Mouse (Mus musculus) CH12.LX (cell line): ENCODE results near the gene Pde4d. TPM values are rescaled to one million over a fixed set of nuclear protein-coding genes. Genes with fewer than 3 reads are reported as not detected.

Experiments used
- DNase-seq: peaks from one replicate; pipeline ENCODE4 v3.0.0-alpha.2; 2013; ENCODE audit errors: extremely low read depth
- H3K27ac ChIP-seq: 2 replicates; pipeline ENCODE4 v1.5.1; 2012; ENCODE audit warnings: low read depth, mild to moderate bottlenecking, control low read depth, moderate library complexity; ENCODE audit not compliant: insufficient read depth
- H3K27me3 ChIP-seq: replicated peaks from 2 replicates; pipeline ENCODE3; 2012; ENCODE audit warnings: inconsistent platforms
- H3K36me3 ChIP-seq, 2 experiments: replicated peaks in 1 of 2; 2 replicates each; pipeline versions ENCODE3 to v1.6.1; 2012; ENCODE audit warnings: inconsistent platforms in 1 of 2, low read length in 1 of 2, mild to moderate bottlenecking in 1 of 2, mixed read lengths in 1 of 2, moderate library complexity in 1 of 2; ENCODE audit not compliant: control insufficient read depth in 1 of 2, insufficient read depth in 1 of 2
- H3K4me1 ChIP-seq, 2 experiments: 2 replicates each; pipeline ENCODE4 v1.6.1; 2012; ENCODE audit warnings: inconsistent platforms in 1 of 2, moderate library complexity in 1 of 2; ENCODE audit not compliant: insufficient read depth in 2 of 2, control insufficient read depth in 1 of 2
- H3K4me2 ChIP-seq: 2 replicates; pipeline ENCODE4 v1.6.1; 2012; ENCODE audit warnings: low read depth, mild to moderate bottlenecking, control low read depth; ENCODE audit not compliant: poor library complexity, insufficient read depth, severe bottlenecking
- H3K4me3 ChIP-seq, 3 experiments: fragments of 150-350 bp in 1 of 3; sonication (generic) in 1 of 3; replicated peaks in 1 of 3; 2 replicates each; pipeline versions ENCODE3 to v1.5.1; 2011 to 2012; ENCODE audit warnings: low read depth in 2 of 3, low read length in 2 of 3, mild to moderate bottlenecking in 2 of 3, moderate library complexity in 2 of 3, control low read depth in 1 of 3, improper control_type of control experiment in 1 of 3, inconsistent platforms in 1 of 3, mixed read lengths in 1 of 3; ENCODE audit not compliant: poor library complexity in 1 of 3
- H3K79me2 ChIP-seq: replicated peaks from 2 replicates; pipeline ENCODE4 v1.6.1; 2012; ENCODE audit warnings: mild to moderate bottlenecking, moderate library complexity; ENCODE audit not compliant: control insufficient read depth, poor library complexity, insufficient read depth, severe bottlenecking; ENCODE audit errors: extremely low read depth
- H3K9ac ChIP-seq: 2 replicates; pipeline ENCODE4 v1.6.1; 2012; ENCODE audit warnings: low read depth, mild to moderate bottlenecking, control low read depth, moderate library complexity; ENCODE audit not compliant: insufficient read depth
- H3K9me3 ChIP-seq: replicated peaks from 2 replicates; pipeline ENCODE3; 2012; ENCODE audit warnings: low read length, inconsistent platforms, mixed read lengths
- BHLHE40 ChIP-seq: IDR thresholded peaks from 2 replicates; pipeline ENCODE4 v1.6.1; 2011; ENCODE audit warnings: mild to moderate bottlenecking, low read depth, low read length, improper control_type of control experiment
- CHD1 ChIP-seq: IDR thresholded peaks from 2 replicates; pipeline ENCODE4 v1.6.1; 2012; ENCODE audit warnings: low read depth, low read length, improper control_type of control experiment, inconsistent platforms
- CHD2 ChIP-seq: IDR thresholded peaks from 2 replicates; pipeline ENCODE4 v1.6.1; 2011; ENCODE audit warnings: low read length, improper control_type of control experiment
- CTCF ChIP-seq, 2 experiments: IDR thresholded peaks in 1 of 2; conservative IDR thresholded peaks in 1 of 2; 2 replicates each; pipeline ENCODE4 v1.5.1; 2011 to 2012; ENCODE audit warnings: low read depth in 2 of 2, low read length in 2 of 2, improper control_type of control experiment in 1 of 2, inconsistent platforms in 1 of 2, mild to moderate bottlenecking in 1 of 2, moderate library complexity in 1 of 2
- E2F4 ChIP-seq: IDR thresholded peaks from 2 replicates; pipeline ENCODE4 v1.6.1; 2011; ENCODE audit warnings: low read depth, low read length, improper control_type of control experiment; ENCODE audit not compliant: insufficient replicate concordance
- ELF1 ChIP-seq: IDR thresholded peaks from 2 replicates; pipeline ENCODE4 v1.6.1; 2014; ENCODE audit warnings: low read depth, mild to moderate bottlenecking, inconsistent platforms, low read length, improper control_type of control experiment
- EP300 ChIP-seq: IDR thresholded peaks from 2 replicates; pipeline ENCODE4 v1.6.1; 2011; ENCODE audit warnings: low read length, improper control_type of control experiment
- ETS1 ChIP-seq: conservative IDR thresholded peaks from 2 replicates; pipeline ENCODE4 v1.6.1; 2012; ENCODE audit warnings: low read depth, mild to moderate bottlenecking, inconsistent platforms, low read length, improper control_type of control experiment, moderate library complexity
- HCFC1 ChIP-seq: IDR thresholded peaks from 2 replicates; pipeline ENCODE4 v1.6.1; 2012; ENCODE audit warnings: low read depth, mild to moderate bottlenecking, inconsistent platforms, low read length, improper control_type of control experiment
- IRF4 ChIP-seq: IDR thresholded peaks from 2 replicates; pipeline ENCODE4 v1.6.1; 2014; ENCODE audit warnings: low read depth, mild to moderate bottlenecking, inconsistent platforms, low read length, improper control_type of control experiment
- JUN ChIP-seq: IDR thresholded peaks from 2 replicates; pipeline ENCODE4 v1.6.1; 2011; ENCODE audit warnings: low read depth, mild to moderate bottlenecking, low read length, improper control_type of control experiment, moderate library complexity; ENCODE audit not compliant: insufficient read depth
- JUND ChIP-seq: conservative IDR thresholded peaks from 2 replicates; pipeline ENCODE4 v1.6.1; 2011; ENCODE audit warnings: low read depth, low read length, improper control_type of control experiment
- KAT2A ChIP-seq: IDR thresholded peaks from 2 replicates; pipeline ENCODE4 v1.6.1; 2012; ENCODE audit warnings: low read length, improper control_type of control experiment, inconsistent platforms; ENCODE audit not compliant: insufficient replicate concordance
- MAFK ChIP-seq: IDR thresholded peaks from 2 replicates; pipeline ENCODE4 v1.6.1; 2011; ENCODE audit warnings: low read length, improper control_type of control experiment; ENCODE audit not compliant: insufficient replicate concordance
- MAX ChIP-seq: IDR thresholded peaks from 2 replicates; pipeline ENCODE4 v1.6.1; 2011; ENCODE audit warnings: low read length, improper control_type of control experiment
- MAZ ChIP-seq: IDR thresholded peaks from 2 replicates; pipeline ENCODE4 v1.6.1; 2012; ENCODE audit warnings: low read depth, mild to moderate bottlenecking, inconsistent platforms, low read length, improper control_type of control experiment, moderate library complexity
- MEF2A ChIP-seq: IDR thresholded peaks from 2 replicates; pipeline ENCODE4 v1.6.1; 2014; ENCODE audit warnings: low read depth, mild to moderate bottlenecking, inconsistent platforms, low read length, improper control_type of control experiment, borderline replicate concordance
- MXI1 ChIP-seq: IDR thresholded peaks from 2 replicates; pipeline ENCODE4 v1.6.1; 2011; ENCODE audit warnings: mild to moderate bottlenecking, low read depth, low read length, improper control_type of control experiment
- MYC ChIP-seq: IDR thresholded peaks from 2 replicates; pipeline ENCODE4 v1.6.1; 2011; ENCODE audit warnings: low read depth, mild to moderate bottlenecking, improper control_type of control experiment, low read length
- NELFE ChIP-seq: IDR thresholded peaks from 2 replicates; pipeline ENCODE4 v1.6.1; 2011; ENCODE audit warnings: low read depth, low read length, improper control_type of control experiment
- NRF1 ChIP-seq: IDR thresholded peaks from 2 replicates; pipeline ENCODE4 v1.6.1; 2014; ENCODE audit warnings: low read depth, mild to moderate bottlenecking, inconsistent platforms, low read length, improper control_type of control experiment, moderate library complexity
- PAX5 ChIP-seq: IDR thresholded peaks from 2 replicates; pipeline ENCODE4 v1.6.1; 2012; ENCODE audit warnings: low read length, inconsistent platforms, mixed read lengths
- POLR2A ChIP-seq: IDR thresholded peaks from 2 replicates; pipeline ENCODE4 v1.6.1; 2011; ENCODE audit warnings: low read depth, mild to moderate bottlenecking, improper control_type of control experiment, low read length
- POLR2AphosphoS2 ChIP-seq: IDR thresholded peaks from 2 replicates; pipeline ENCODE4 v1.6.1; 2011; ENCODE audit warnings: low read depth, low read length, improper control_type of control experiment
- RAD21 ChIP-seq: IDR thresholded peaks from 2 replicates; pipeline ENCODE4 v1.6.1; 2011; ENCODE audit warnings: low read depth, mild to moderate bottlenecking, low read length, improper control_type of control experiment, moderate library complexity
- RCOR1 ChIP-seq: conservative IDR thresholded peaks from 2 replicates; pipeline ENCODE4 v1.6.1; 2012; ENCODE audit warnings: low read depth, mild to moderate bottlenecking, inconsistent platforms, low read length, improper control_type of control experiment
- SIN3A ChIP-seq: IDR thresholded peaks from 2 replicates; pipeline ENCODE4 v1.6.1; 2012; ENCODE audit warnings: low read length, improper control_type of control experiment, inconsistent platforms
- TBP ChIP-seq: conservative IDR thresholded peaks from 2 replicates; pipeline ENCODE4 v1.6.1; 2011; ENCODE audit warnings: low read depth, low read length, improper control_type of control experiment
- TCF12 ChIP-seq: IDR thresholded peaks from 2 replicates; pipeline ENCODE4 v1.6.1; 2014; ENCODE audit warnings: low read depth, mild to moderate bottlenecking, inconsistent platforms, low read length, improper control_type of control experiment
- UBTF ChIP-seq: IDR thresholded peaks from 2 replicates; pipeline ENCODE4 v1.6.1; 2012; ENCODE audit warnings: low read depth, mild to moderate bottlenecking, inconsistent platforms, low read length, improper control_type of control experiment, moderate library complexity
- USF1 ChIP-seq: IDR thresholded peaks from 2 replicates; pipeline ENCODE4 v1.6.1; 2014; ENCODE audit warnings: low read depth, mild to moderate bottlenecking, inconsistent platforms, low read length, improper control_type of control experiment
- USF2 ChIP-seq: conservative IDR thresholded peaks from 2 replicates; pipeline ENCODE4 v1.6.1; 2011; ENCODE audit warnings: low read depth, low read length, improper control_type of control experiment
- ZC3H11A ChIP-seq: IDR thresholded peaks from 2 replicates; pipeline ENCODE4 v1.6.1; 2012; ENCODE audit warnings: low read depth, mild to moderate bottlenecking, inconsistent platforms, low read length, improper control_type of control experiment
- ZKSCAN1 ChIP-seq: IDR thresholded peaks from 2 replicates; pipeline ENCODE4 v1.6.1; 2012; ENCODE audit warnings: low read depth, inconsistent platforms, low read length, improper control_type of control experiment, borderline replicate concordance
- ZMIZ1 ChIP-seq: IDR thresholded peaks from 2 replicates; pipeline ENCODE4 v1.6.1; 2012; ENCODE audit warnings: low read depth, mild to moderate bottlenecking, inconsistent platforms, low read length, improper control_type of control experiment
- ZNF384 ChIP-seq: IDR thresholded peaks from 2 replicates; pipeline ENCODE4 v1.6.1; 2012; ENCODE audit warnings: low read depth, low read length, improper control_type of control experiment, inconsistent platforms
- dilution Hi-C: fragments of 300-500 bp; cut with MboI; formaldehyde crosslinking; loops from 2 replicates; pipeline ENCODE4 v1.14.3; 2020; ENCODE audit warnings: low sequenced_read_pairs; ENCODE audit not compliant: extremely low pct_unique_long_range_greater_than_20kb, extremely low pct_ligation_motif_present
- in situ Hi-C: fragments of 300-500 bp; cut with MboI; formaldehyde crosslinking; loops from 3 replicates; pipeline ENCODE4 v1.14.3; 2019; ENCODE audit warnings: low sequenced_read_pairs, low pct_ligation_motif_present, low pct_unique_long_range_greater_than_20kb, mixed read lengths
- polyA plus RNA-seq: library from polyadenylated mRNA; unstranded; fragments of >175 nt; gene quantifications from 2 replicates; pipeline ENCODE4 v1.2.1, GENCODE M21; 2012; ENCODE audit warnings: low read depth; ENCODE audit not compliant: insufficient read length
- total RNA-seq, 2 experiments: library from RNA; depleted of rRNA; stranded (reverse); fragments of 300-350 nt in 1 of 2; fragments of >200 nt in 1 of 2; gene quantifications; 2 replicates each; pipeline ENCODE4 v1.2.3; 2012 to 2014

Gene Pde4d
- total and polyA plus RNA-seq, 3 experiments = not detected

DNA sequence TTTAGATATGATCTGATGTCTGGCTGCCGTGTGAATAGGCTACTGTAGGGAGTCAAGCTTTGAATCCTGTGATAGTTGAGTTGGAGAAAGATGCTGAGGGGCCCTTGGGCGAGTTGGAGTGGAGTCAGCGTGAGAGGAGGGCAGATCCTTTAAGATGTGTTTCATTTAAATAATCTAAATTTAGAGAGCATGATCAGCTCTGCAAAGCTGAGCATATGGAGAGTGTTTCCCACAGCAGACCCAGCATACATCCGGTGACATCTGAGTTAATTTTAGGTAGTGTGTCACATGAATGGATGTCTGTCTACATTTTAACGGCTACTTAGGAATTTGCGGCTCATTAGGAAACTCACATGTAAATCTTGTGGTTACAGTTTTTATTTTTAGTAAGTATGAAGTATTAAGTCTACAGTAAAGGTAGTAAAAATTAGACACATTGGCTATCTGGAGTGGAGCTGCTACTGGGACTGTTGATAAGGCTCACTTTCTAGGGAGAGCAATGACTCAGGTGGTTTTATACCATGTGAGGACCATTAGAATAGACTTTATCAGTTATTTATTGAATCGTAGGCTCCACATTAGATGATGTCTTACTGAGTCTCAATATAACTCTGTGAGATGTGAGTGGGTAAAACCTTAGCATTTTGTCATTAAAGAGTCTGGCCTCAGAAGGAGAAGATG, 77.5 kb downstream of the Pde4d start:
- dilution Hi-C loops (no loop called here), in situ Hi-C loops (no loop called here)
- Histone ChIP-seq H3K4me1 (peaks cover 14 to 23% of the 10 kb centered on the region in 2 experiments; a peak in 3 of 4 replicates), H3K4me2 (0 out of 2 replicates have a peak overlapping the region, but pooled peaks have one; percentile 13), H3K27me3 (no peaks in the 10 kb centered on the region), H3K4me3 (no peak overlapping the region), H3K79me2 (no peaks in the 10 kb centered on the region), H3K9me3 (no peaks in the 10 kb centered on the region), H3K27ac (no peak overlapping the region), H3K36me3 (no peaks in the 10 kb centered on the region), H3K9ac (no peak overlapping the region)
- no peak for TF ChIP-seq USF2
- no peak for TF ChIP-seq PAX5
- TF ChIP-seq MAFK = no peak
- peak; percentile 83 for TF ChIP-seq JUN
- peak; percentile 39; the same call in 1 of the 2 replicates for TF ChIP-seq SIN3A
- peak; percentile 92 for TF ChIP-seq ETS1
- TF ChIP-seq CHD1 = no peak
- no peak for TF ChIP-seq POLR2A
- TF ChIP-seq POLR2AphosphoS2 = no peak
- no peak for TF ChIP-seq UBTF
- TF ChIP-seq IRF4 = peak; percentile 40; the same call in 1 of the 2 replicates
- TF ChIP-seq NRF1 = no peak
- no peak for TF ChIP-seq ZMIZ1
- TF ChIP-seq CTCF (conservative IDR thresholded peaks at IDR 0.05 in 1 of 2, IDR thresholded peaks at IDR 0.05 in 1 of 2; ENCODE audit: low read depth in 2 of 2, low read length in 2 of 2) = no peak
- no peak for TF ChIP-seq MAZ
- peak; percentile 79 for TF ChIP-seq JUND
- peak; percentile 98 for TF ChIP-seq MEF2A
- no peak for TF ChIP-seq RCOR1
- no peak for TF ChIP-seq ZNF384
- no peak for TF ChIP-seq NELFE
- no peak for TF ChIP-seq KAT2A
- TF ChIP-seq ELF1 = no peak
- 0 out of 2 replicates have a peak, but pooled peaks have one; percentile 19 for TF ChIP-seq CHD2
- no peak for TF ChIP-seq E2F4
- TF ChIP-seq BHLHE40 = peak; percentile 87
- no peak for TF ChIP-seq TBP
- no peak for TF ChIP-seq USF1
- peak; percentile 62; the same call in 1 of the 2 replicates for TF ChIP-seq TCF12
- no peak for TF ChIP-seq MXI1
- no peak; the same call in 1 of the 2 replicates for TF ChIP-seq RAD21
- peak; percentile 30; the same call in 1 of the 2 replicates for TF ChIP-seq MAX
- no peak for TF ChIP-seq ZKSCAN1
- TF ChIP-seq ZC3H11A = no peak
- TF ChIP-seq EP300 = peak; percentile 89
- peak; percentile 64 for TF ChIP-seq MYC
- no peak for TF ChIP-seq HCFC1
- DNase-seq = peak; percentile 79
